Mouse (Mus musculus) kidney, adult 11 months (tissue): Measurements from ENCODE around the gene Ensa.
"Not testable (repeated sequence)": the region's sequence is repeated elsewhere in the genome, so short reads cannot be mapped to it uniquely, and the experiment has no call there.

ENCODE experiments used
- DNase-seq: peaks from one replicate; pipeline ENCODE4 v3.0.0; 2022

The Ensa gene

DNA sequence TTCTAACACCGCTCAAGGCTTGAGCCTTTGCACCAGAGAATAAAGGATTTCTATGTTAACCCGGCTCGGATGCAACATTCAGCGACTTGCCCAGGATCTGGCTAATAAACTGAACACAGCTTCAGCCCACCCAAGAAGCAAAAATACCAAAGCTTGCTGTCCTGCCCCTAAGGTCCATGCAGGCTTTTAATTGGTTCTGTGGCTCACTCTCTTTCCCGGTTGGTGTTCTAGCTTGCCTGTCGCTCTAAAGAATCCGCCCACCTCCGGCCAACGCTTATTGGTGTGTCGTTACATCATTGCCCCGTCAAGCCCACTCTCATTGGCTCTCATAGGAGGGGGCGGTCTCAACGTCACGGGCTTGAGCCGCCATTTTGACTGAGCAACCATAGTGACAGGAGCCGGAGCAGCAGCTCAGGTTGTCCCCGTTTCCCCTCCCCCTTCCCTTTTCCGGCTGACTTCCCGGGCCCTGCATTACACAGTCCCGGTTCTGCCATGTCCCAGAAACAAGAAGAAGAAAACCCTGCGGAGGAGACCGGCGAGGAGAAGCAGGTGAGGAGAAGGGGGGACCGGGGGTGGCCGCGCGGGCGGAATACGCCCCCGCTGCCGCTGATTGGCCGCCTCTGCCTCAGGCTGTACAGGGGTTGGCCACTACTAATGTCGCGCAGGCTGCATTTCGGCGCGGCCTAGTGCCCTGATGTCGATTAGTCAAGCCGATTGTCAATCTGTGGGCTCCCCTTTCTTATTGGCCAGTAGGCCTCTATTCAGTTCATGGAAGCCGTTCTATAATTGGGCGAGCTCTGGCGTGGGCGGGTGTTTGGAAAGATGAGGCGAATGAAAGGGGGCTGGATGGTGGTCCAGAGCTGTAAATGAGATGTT, at the start of gene Ensa:
Gene Ensa (plus strand): TSS at position 366 of the 876 bp plus-strand sequence.
- peak; percentile 99 for DNase-seq

DNA sequence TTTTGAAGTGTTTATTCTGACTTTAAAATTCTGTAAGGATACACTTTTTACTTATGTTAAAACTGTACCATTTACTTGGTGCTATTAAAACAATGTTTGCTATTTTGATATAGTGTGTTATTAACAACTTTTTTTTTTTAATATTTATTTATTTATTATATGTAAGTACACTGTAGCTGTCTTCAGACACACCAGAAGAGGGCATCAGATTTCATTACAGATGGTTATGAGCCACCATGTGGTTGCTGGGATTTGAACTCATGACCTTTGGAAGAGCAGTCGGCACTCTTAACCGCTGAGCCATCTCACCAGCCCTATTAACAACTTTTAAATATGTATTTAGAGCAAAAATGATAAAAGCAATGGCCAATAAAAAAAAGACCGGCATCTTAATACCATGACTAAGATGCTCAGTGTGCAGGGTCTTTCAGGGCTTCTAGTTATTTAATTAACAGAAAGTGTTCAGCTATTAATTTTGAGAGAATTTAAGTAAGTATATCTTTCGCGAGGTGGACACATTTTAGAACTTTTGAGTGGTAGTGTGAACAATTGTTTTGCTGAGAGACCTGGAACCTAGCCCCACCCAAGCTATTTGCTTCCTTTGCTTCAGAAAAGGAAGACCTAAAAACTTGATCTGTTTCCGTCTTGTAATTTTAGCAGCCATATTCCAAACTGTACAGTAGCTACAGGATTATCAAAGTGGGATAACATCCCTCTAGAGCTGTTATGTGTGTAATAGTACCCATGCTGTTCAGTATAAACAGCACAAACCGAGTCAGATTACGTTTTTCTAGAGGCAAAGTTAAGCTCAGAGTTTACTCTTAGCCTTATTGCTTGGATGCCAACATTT, 36.8 kb upstream of the Ensa start:
- DNase-seq, result no peak

DNA sequence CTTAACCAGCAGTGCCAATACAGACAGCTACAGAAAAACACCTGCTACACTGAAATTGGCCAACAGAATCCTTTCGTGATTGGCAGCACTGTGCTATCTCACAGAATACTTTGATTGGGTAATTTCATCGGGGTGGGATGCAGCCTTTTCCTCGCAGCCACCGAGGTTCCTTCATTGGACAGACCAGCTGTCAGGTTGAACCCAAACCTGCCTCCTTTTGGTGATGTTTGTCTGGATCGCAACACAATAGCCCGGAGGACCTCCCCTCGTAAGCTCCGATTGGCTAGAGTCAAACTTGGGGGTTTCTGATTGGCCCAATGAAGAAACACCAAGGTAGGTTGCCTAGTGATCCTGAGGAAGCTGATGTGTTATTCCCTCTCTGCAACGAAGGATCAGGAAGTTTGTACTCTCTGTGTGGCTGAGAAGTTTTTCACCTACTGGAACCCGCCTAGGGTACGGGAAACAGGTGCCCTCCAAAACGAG, 36.1 kb upstream of the Ensa start, which contains the start of gene Golph3l:
Gene Golph3l (plus strand): TSS at position 331 of the 483 bp plus-strand sequence.
- peak; percentile 99 for DNase-seq

DNA sequence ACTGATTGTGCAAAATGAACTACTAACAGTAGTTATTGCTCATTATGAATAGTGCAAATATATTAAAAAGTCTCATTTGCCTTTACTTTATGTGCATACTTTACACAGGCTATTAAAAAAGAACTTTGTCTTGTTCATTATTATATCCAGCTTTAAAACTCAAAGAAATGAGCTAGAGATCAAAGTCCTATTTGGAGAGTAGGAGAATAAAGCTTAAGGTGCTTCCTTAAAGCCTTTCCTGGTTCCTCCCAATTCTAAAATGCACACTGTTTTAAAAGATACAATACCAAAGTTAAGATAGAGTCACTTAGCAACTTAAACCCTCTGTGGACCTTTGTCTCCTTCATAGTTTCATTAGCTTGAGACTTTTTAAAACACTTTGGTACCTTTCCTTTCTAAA, 26.1 kb upstream of the Ensa start:
- DNase-seq, result no peak

DNA sequence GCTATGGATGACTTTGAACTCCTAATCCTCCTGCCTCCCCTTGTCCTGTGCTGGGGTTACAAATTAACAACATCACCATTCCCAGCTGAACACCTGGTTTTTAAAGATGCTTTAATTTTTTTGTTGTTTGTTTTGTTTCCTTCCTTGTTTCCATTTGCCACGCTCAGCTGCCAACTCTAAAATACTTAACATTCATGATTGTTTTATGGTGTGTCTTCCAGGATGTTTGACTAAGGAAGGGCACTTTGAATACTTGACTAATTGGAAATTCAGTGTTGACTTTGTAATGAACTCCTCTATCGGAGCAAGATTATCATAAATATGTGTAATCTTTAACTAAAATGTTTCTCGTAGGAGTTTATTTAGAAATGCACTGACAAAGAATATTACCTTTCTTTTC, 23.5 kb upstream of the Ensa start:
- no peak for DNase-seq

DNA sequence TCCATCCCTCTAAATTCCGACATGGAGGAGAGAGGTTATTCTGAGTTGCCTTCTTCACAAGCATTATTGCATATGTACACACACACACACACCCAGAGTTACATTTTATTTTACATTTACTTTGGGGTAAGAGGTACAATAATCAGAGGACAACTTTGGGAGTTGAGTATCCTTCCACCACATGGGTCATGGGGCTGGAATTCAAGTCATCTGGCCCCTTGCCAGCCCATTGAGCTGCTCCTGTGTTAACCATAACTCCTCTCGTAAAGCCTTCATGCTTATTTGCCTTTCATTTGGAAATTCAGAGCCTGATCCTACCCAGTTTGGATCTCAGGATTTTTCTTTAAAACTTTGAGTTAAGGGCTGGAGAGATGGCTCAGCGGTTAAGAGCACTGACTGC, 18.7 kb upstream of the Ensa start:
- no peak for DNase-seq

DNA sequence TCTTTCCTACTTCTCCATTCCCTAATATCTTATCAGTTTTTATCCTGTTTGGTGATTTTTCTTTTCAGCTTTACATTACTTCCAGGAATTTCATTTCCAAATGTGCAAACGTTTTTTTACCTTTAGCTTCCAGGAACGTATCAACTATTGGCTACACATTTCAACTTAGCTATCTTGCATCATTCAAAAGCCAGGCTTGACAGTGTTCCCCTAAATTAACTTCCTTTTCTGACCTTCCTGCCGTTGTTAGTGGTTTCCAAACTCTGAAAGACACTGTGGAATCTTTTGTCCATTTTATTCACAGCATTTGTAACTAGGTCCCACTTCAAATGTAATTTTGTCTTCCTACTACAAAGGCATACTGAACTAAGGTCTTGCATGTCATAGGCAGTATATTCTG, 15.6 kb upstream of the Ensa start:
- DNase-seq, result no peak

DNA sequence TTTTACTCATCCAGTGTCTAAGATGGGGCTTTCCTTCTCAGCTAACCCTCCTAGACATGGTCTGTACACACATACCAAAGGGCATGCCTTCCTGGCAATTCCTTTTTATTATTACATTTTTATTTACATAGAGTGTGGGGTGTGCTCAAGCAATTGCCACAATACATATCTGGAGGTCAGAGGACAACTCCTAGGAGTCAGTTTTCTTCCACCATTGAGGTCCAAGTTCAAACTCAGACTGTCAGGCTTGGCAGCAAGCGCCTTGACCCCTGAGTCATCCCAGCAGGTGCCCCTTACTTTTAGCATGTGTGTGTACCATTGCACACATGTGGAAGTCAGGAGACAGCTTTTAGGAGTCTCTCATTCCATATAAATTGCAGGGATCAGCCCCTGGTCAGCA, 10.8 kb upstream of the Ensa start:
- DNase-seq, result no peak

DNA sequence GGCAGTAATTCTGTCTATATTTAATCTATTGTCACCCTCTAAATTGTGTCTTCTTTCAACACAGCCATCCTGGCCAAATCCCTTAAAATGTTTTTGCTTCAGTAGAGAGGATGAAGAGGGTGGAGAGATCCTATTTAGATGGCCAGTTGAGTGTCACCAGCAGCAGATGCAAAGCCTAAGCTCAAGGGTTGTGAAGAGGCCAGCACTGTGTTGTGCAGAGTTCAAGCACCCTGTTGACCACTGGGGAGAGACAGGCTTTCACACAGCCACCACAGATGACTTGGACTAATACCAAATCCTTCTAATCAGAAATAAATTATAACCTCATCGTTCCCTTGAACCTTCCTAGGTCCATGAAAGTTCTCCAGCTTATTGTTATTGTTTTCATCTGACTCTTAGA, 6.3 kb upstream of the Ensa start:
- DNase-seq, result no peak

DNA sequence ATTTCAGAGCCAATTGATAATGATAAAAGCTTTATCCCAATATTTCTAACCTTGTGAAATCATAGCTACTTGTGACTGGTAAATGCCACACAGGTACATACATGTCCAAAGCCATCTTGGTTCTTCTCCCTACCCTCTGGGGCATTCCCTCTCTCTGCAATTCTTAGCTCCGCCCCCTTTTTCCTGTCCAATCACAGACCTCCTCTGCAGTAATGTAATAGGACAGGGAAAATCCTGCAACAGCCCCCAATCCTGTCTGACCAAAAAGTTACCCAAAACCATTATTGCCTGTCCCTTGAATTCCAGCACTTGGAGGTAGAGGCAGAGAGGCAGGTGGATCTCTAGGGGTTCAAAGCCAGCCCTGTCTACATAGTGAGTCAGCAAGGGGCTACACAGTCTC, 3.6 kb upstream of the Ensa start:
- DNase-seq, result no peak

DNA sequence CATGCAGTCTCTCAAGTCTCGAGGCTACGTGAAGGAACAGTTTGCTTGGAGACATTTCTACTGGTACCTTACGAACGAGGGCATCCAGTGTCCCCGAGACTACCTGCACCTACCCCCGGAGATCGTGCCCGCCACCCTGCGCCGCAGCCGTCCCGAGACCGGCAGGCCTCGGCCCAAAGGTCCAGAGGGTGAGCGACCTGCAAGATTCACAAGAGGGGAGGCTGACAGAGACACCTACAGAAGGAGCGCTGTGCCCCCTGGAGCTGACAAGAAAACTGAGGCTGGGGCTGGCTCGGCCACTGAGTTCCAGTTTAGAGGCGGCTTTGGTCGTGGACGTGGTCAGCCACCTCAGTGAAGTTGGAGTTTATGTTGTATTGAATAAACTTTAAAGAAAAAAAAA, 2.4 kb upstream of the Ensa start:
- DNase-seq, result not testable (repeated sequence)

DNA sequence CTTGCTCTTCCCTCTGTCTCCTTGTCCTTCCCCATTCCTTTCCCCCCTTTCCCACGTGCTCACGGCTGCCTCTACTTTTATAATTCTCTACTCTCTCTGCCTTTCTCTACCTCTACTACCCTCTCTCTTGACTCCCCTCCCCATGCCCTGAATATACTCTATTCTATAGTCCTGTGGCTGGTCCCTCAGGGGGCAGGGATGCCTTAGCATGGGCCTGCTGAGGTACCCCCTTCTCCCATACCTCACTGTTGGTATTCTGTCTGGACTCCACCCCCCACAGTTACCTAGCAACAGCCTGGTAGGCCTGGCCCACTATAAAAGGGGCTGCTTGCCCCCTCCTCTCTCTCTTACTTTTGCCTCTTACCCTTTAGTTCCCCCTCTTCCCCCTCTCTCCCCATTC, 1.2 kb upstream of the Ensa start:
- no peak for DNase-seq

DNA sequence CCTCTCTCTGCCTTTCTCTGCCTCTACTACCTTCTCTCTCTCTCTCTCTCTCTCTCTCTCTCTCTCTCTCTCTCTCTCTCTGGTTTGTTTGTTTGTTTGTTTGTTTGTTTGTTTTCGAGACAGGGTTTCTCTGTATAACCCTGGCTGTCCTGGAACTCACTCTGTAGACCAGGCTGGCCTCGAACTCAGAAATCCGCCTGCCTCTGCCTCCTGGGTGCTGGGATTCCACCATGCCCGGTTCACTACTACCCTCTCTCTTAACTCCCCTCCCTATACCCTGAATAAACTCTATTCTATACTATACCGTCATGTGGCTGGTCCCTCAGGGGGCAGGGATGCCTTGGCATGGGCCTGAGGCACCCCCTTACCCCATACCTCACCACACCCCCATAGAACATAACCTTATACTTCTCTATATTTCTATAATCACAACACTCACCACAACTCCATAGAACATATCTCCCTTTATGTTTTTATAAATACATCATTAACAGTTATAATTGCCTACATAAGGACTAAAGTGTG, 740 bp upstream of the Ensa start:
- DNase-seq, result not testable (repeated sequence)

DNA sequence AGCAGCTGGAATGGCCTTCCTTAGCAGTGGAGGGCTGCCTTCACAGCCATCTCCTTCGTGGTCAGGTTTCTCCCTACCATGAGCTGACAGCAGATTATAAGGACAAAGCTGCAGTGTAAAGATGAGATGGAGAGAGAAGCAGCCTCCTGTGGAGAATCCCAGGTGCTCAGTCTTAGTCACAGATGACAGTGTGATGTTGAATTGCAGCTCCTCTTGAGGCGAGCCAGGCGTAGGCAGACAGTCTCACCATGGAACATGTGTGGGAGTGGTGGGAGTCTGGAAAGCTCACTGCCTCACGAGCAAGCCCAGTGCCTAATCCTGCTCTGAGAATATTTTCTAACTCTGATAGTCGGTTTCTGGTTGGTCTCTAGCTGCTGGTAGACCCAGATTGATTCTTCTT, 3.0 kb downstream of the Ensa start:
- no peak for DNase-seq

DNA sequence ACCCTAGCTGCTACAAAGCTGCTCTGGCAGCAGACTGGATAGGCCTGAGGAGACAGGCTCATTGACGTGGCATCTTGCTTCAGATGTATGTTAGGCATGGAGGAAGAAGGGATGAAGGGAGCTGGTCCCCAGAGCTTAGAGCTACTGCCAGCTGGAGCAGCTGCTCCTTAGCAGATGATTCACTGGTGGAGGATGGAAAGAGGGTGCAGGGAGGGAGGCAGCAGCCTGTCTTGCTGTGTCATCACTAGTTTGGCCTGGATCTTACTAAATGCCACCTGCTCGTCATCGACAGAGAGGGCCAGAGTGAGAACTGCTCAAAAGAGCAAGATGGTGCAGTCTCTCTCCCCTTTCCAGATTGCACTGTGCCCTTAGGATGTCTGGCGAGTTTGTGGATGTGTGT, 5.0 kb downstream of the Ensa start:
- DNase-seq, result no peak

DNA sequence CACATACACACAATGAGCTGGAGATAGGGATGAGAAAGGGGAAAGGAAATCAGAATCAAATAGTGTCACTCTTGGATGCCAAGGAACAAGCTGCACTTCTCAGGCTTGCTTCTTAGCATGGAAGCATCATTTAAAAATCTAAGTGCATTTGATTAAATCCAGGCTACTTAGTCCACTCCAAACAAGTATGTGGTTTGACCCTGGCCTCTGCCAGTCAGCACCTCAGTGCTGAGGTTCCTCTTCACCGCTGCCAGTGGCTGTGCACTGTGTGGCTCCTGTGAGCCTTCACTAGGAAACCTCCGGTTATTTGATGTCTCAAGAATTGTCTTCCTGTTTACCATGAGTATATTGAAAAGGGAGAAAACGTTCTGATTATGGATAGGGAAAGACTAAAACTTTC, 6.1 kb downstream of the Ensa start:
- no peak for DNase-seq

DNA sequence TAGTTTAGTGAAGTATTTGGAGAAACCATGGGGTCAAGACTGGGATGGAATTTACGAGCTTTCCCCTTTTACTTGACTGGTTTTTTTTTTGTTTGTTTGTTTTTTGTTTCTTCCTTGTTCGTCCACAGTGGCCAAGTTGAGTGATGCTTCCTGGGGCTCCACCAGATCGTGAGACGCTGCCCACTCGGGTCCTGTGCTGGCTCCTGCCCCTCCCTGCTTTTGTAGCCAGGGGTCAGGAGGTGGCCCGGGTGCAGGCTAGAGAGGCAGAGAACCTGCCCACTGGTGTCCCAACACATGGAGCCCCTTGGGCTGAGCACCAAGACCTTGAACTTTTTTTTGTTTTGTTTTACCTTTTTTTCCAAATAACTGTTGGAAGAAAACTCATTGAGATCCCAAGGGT, 6.5 kb downstream of the Ensa start:
- DNase-seq, result no peak

DNA sequence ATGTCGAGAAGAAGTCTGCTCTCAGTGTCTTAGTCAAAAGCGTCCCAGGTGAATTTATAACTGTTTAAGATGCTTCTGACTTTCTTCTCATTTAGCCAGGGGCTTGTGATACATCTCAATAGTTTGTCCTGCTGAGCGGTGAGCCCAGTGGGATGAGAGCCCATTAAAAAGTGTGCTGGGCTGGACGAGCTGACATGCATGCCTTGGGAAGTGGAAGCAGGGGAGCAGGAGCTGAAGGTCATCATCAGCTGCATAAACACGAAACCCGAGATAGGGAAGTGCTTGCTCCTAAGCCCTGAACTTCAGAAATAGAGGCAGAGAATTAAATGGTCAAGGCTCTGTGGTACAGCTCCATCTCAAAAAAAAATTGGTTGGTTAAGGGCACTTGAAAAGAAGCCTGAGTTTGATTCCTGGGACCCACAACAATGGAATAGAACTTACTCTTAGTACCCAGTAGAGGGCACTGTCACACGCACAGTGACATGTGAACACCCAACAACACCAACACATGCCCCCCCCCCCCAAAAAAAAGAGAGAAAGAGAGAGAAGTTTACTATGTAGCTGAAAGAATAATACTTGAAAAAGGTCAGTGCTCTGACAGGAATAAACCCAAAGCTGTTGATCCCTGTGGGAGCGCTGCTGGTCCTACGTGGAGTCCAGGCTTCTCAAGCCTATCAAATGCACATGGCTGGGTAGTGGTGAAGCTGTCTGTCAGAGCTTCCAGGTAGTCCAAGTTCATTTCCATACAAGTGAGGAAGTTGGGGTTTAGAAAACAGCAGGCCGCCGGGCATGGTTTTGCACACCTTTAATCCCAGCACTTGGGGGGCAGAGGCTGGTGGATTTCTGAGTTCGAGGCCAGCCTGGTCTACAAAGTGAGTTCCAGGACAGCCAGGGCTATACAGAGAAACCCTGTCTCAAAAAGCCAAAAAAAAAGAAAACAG, 8.1 kb downstream of the Ensa start:
- DNase-seq, result no peak

DNA sequence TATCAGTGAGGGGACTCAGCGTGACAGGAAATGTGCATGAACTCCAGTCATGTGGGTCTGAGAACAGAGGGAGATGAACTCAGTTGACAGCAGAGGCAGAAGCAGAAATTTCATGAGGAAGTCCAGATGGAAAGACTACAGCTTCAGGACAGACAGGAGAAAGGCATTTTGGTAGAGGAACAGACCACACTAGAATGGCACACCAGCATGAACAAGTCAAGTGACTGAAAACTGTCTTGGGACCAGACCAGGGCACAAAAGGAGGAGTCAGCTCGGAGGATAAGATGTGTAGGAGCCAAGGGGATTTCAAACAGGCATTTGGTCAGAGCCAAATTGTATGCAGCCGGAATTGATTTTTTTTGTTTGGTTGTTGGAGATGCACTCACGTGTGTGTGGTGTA, 10.8 kb downstream of the Ensa start:
- no peak for DNase-seq

DNA sequence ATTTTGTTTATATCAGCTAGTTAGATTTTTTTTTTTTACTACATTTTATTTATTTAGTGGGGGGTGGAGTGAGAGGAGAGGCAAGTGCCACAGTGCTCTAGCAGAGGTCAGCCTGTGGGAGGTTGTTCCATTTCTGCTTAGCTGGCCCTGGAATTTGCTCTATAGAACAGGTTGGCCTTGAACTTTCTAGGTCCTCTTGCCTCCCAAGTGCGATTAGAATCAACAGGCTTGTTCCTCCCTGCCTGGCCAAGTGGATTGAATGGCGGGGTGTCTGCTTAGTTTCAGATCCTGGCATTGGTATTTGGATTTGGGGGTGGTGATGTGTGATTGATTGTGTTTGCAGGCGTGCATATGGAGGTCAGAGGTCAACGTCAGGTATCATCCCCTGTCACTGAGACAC, 11.3 kb downstream of the Ensa start:
- peak; percentile 36 for DNase-seq

DNA sequence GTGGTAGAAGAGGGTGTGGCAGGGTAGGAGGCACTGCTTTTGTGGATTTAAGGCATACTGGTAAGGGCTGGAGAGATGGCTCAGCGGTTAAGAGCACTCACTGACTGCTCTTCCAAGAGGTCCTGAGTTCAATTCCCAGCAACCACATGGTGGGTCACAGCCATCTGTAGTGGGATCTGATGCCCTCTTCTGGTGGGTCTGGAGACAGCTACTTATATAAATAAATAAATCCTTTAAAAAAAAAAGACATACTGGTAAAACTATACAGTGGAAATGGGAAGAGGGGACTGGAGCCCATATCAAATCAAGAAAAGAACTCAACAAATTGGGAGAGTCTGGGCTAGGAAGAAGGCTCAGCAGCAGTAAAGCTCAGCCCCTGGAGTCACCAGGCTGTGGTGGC, 14.9 kb downstream of the Ensa start:
- DNase-seq, result no peak

DNA sequence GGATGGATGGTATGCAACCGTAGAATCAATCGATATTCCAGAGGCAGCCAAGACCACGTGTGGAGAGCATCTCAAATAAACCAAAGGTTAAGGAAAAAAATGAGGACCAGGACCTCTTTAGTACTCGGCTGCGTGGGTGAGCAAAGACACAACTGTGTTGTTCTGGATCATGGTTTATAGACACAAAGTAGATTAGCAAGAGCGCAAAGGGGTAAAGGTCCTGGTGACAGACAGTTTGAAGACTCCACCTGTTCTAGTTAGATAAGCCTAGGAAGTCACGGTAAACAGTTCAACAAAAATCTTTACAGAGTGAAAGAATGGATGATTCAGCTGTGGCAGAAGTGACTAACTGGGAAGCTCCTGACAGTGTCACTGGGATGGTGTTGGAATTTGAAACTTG, 18.3 kb downstream of the Ensa start:
- no peak for DNase-seq
